Mouse (Mus musculus) T-helper 2 cell (primary cell): ENCODE measurements at regions not wholly inside any gene's neighbourhood (a gene's known extent, or its start where the extent isn't known, plus 50 kb on each side); places are given as distances from the start of the nearest gene placed in this dataset.

Source experiments
- in situ Hi-C: fragments of 300-600 bp; cut with MboI, MseI; formaldehyde crosslinking; loops from one replicate; pipeline ENCODE4 v1.15.1; 2025; ENCODE audit warnings: high pct_unique_total_duplicates

- in situ Hi-C loops, result no loop called here
These were observed 596.2 kb downstream of the Gm9195 start for GRCm38 (mm10) chr14:71895468-71895867.

- in situ Hi-C loops, result no loop called here
These were observed 596.8 kb downstream of the Gm9195 start for GRCm38 (mm10) chr14:71894811-71895210.

GRCm38 (mm10) chr14:71893361-71893760 is 598.3 kb downstream of the Gm9195 start:
- in situ Hi-C loops, result no loop called here

- in situ Hi-C loops, result no loop called here
These were observed 600.0 kb downstream of the Gm9195 start for GRCm38 (mm10) chr14:71891667-71892066.

GRCm38 (mm10) chr14:71882871-71883270 is 608.8 kb downstream of the Gm9195 start:
- in situ Hi-C loops, result no loop called here

- in situ Hi-C loops, result no loop called here
These were observed 646.1 kb downstream of the Gm9195 start for GRCm38 (mm10) chr14:71845546-71845945.

- in situ Hi-C loops, result no loop called here
These were observed 682.7 kb downstream of the Gm9195 start for GRCm38 (mm10) chr14:71808863-71809487.

- in situ Hi-C loops, result no loop called here
These were observed 686.0 kb downstream of the Gm9195 start for GRCm38 (mm10) chr14:71805624-71806023.

- in situ Hi-C loops, result no loop called here
These were observed 691.8 kb downstream of the Gm9195 start for GRCm38 (mm10) chr14:71799861-71800260.

GRCm38 (mm10) chr14:71795713-71796112 is 695.9 kb downstream of the Gm9195 start:
- in situ Hi-C loops, result no loop called here

- in situ Hi-C loops, result no loop called here
These were observed 714.6 kb downstream of the Gm9195 start for GRCm38 (mm10) chr14:71776990-71777525.

- in situ Hi-C loops, result no loop called here
These were observed 724.8 kb downstream of the Gm9195 start for GRCm38 (mm10) chr14:71766856-71767255.

GRCm38 (mm10) chr14:71728542-71728941 is 763.1 kb downstream of the Gm9195 start:
- in situ Hi-C loops, result no loop called here

- in situ Hi-C loops, result no loop called here
These were observed 768.1 kb downstream of the Gm9195 start for GRCm38 (mm10) chr14:71723526-71723925.

GRCm38 (mm10) chr14:71709528-71710289 is 781.9 kb downstream of the Gm9195 start:
- in situ Hi-C loops, result no loop called here

GRCm38 (mm10) chr14:71692752-71693437 is 798.7 kb downstream of the Gm9195 start:
- in situ Hi-C loops, result no loop called here

GRCm38 (mm10) chr14:71674564-71674963 is 817.1 kb downstream of the Gm9195 start:
- in situ Hi-C loops, result no loop called here

- in situ Hi-C loops, result no loop called here
These were observed 817.8 kb downstream of the Gm9195 start for GRCm38 (mm10) chr14:71673837-71674236.

GRCm38 (mm10) chr14:71672481-71672880 is 819.2 kb downstream of the Gm9195 start:
- in situ Hi-C loops, result no loop called here

- in situ Hi-C loops, result no loop called here
These were observed 819.6 kb downstream of the Gm9195 start for GRCm38 (mm10) chr14:71671994-71672393.

GRCm38 (mm10) chr14:71670435-71670834 is 821.2 kb downstream of the Gm9195 start:
- in situ Hi-C loops, result no loop called here

GRCm38 (mm10) chr14:71666656-71667055 is 825.0 kb downstream of the Gm9195 start:
- in situ Hi-C loops, result no loop called here
